ENCODE assay signal across 9 mouse cellular contexts in genomic region chr1:127338833-127339487, GRCm38 (mm10).
DNase-seq lines count a peak whose midpoint lies in the region; ATAC-seq lines count a peak whose summit lies in the region.
"Had no signal": no experiment of that assay in that cellular context is flagged by ENCODE, and none has a peak within 500 bp of the region (broad histone marks: within the 10 kb centered on the region; RNA-seq: fewer than 3 reads in every experiment).

No protein-coding gene starts in this region.

- no peaks in the 10 kb centered on the region for H3K36me3 ChIP-seq in midbrain, embryonic 16.5 days (ENCODE audit: control insufficient read depth, insufficient read depth, low read length)

- 52% methylated on average over 9 of the region's 9 CpGs for WGBS in midbrain, embryonic 16.5 days

- no peaks in the 10 kb centered on the region for H3K9me3 ChIP-seq in midbrain, embryonic 16.5 days (replicated peaks; ENCODE audit: control insufficient read depth, low read length, poor library complexity, severe bottlenecking)

- ATAC-seq in midbrain, embryonic 16.5 days: peak; percentile 17
- ATAC-seq: Patski had no signal

- intact Hi-C loops in left cerebral cortex, postnatal 4 days (cut with DNase I): no loop called here
- intact Hi-C loops in left cerebral cortex, postnatal 10 days (cut with DNase I): no loop called here
- intact Hi-C loops in gastrocnemius, postnatal 36 days (cut with DNase I): loop anchor here (10.0 kb wide), 1 partner anchor 134 kb away; the partner anchor contains the start of gene Mgat5

- H3K4me2 ChIP-seq in midbrain, embryonic 16.5 days (ENCODE audit: low read length): no peak overlapping the region

- H3K4me1 ChIP-seq in midbrain, embryonic 16.5 days (ENCODE audit: control insufficient read depth, insufficient read depth, low read length): peaks cover 8% of the 10 kb centered on the region

- DNase-seq in left cerebral cortex, postnatal 4 days: peak; percentile 86
- no peak for DNase-seq in left cerebral cortex, postnatal 10 days (ENCODE audit: extremely low spot score in 1 of 2, low spot score in 2 of 2)
- DNase-seq in cerebellum, adult 18-20 months: peak; percentile 60 to 65
- peak; percentile 50 to 54 for DNase-seq in gastrocnemius, postnatal 36 days
- DNase-seq in left cerebral cortex, adult 8-10 months (ENCODE audit: low spot score in 2 of 2): no peak
- no peak for DNase-seq in spleen, postnatal 14 days (ENCODE audit: low spot score in 2 of 2)
- DNase-seq in right cerebral cortex, adult 18-20 months: no peak

- H3K9ac ChIP-seq in midbrain, embryonic 16.5 days (ENCODE audit: low read depth, low read length): no peak overlapping the region

- no peak overlapping the region for H3K27ac ChIP-seq in midbrain, embryonic 16.5 days (ENCODE audit: low read length)

- no peaks in the 10 kb centered on the region for H3K27me3 ChIP-seq in midbrain, embryonic 16.5 days (ENCODE audit: control insufficient read depth, insufficient read depth, low read depth, low read length)
- H3K27me3 ChIP-seq: Patski had no signal

- H3K4me3 ChIP-seq in midbrain, embryonic 16.5 days (ENCODE audit: low read depth, low read length): no peak overlapping the region

Comparison
In these comparisons a context has a peak if more than half of its experiments do, and no peak if none do; other contexts are left out.
1. DNase-seq: peak in left cerebral cortex, postnatal 4 days (single experiment), cerebellum, adult 18-20 months (2 of 2) and gastrocnemius, postnatal 36 days (2 of 2); none in left cerebral cortex, postnatal 10 days (0 of 2), left cerebral cortex, adult 8-10 months (0 of 2), spleen, postnatal 14 days (0 of 2) and right cerebral cortex, adult 18-20 months (single experiment).